Mouse (Mus musculus) heart, postnatal 25 days (tissue): ENCODE data around the gene Sept1. TPM values are rescaled to one million over a fixed set of nuclear protein-coding genes. Genes with fewer than 3 reads are reported as not detected.
"Not testable (repeated sequence)": the region's sequence is repeated elsewhere in the genome, so short reads cannot be mapped to it uniquely, and the experiment has no call there.

Experiments used
- DNase-seq: peaks from one replicate; pipeline ENCODE4 v3.0.0; 2022; ENCODE audit warnings: low spot score
- intact Hi-C: fragments of 180-260 bp; cut with DNase I; formaldehyde crosslinking; loops from one replicate; pipeline ENCODE4 v1.15.1; 2025
- total RNA-seq, 2 experiments: library from RNA; stranded (reverse); gene quantifications; 2 replicates each; pipeline ENCODE4 v1.2.3; 2021

Sept1 gene
- total RNA-seq, 2 experiments from 2014 or later, result 3.2 to 6.7 TPM

- no peak for DNase-seq
- intact Hi-C loops, result no loop called here
Measured at GRCm38 (mm10) chr7:127207374-127208294, 25.3 kb downstream of the Sept1 start.

- no peak for DNase-seq
- intact Hi-C loops, result no loop called here
Measured at GRCm38 (mm10) chr7:127206606-127207005, 26.3 kb downstream of the Sept1 start.

- intact Hi-C loops, result no loop called here
Measured at GRCm38 (mm10) chr7:127196484-127196883, 36.4 kb downstream of the Sept1 start.

GRCm38 (mm10) chr7:127195544-127196295 is 37.2 kb downstream of the Sept1 start, which contains the start of gene Cd2bp2:
Cd2bp2 (minus strand) TSS chr7:127196050.
- DNase-seq, result peak; percentile 92
- intact Hi-C loops, result no loop called here

More at GRCm38 (mm10) chr7:127196484-127196883, 36.4 kb downstream of the Sept1 start:
- no peak for DNase-seq

- intact Hi-C loops, result no loop called here
- no peak for DNase-seq
Measured at GRCm38 (mm10) chr7:127194633-127195029, 38.3 kb downstream of the Sept1 start.

GRCm38 (mm10) chr7:127194011-127194632 is 38.8 kb downstream of the Sept1 start:
- intact Hi-C loops, result no loop called here
- DNase-seq, result no peak

GRCm38 (mm10) chr7:127192989-127193388 is 39.9 kb downstream of the Sept1 start:
- DNase-seq, result no peak
- intact Hi-C loops, result no loop called here

GRCm38 (mm10) chr7:127190672-127191071 is 42.3 kb downstream of the Sept1 start:
- intact Hi-C loops, result no loop called here
- no peak for DNase-seq

GRCm38 (mm10) chr7:127188305-127189276 is 44.3 kb downstream of the Sept1 start:
- no peak for DNase-seq
- intact Hi-C loops, result loop anchor here (10.0 kb wide), 1 partner anchor 134 kb away; no protein-coding TSS in a partner anchor

GRCm38 (mm10) chr7:127187351-127187750 is 45.6 kb downstream of the Sept1 start:
- intact Hi-C loops, result loop anchor here (10.0 kb wide), 1 partner anchor 133 kb away; no protein-coding TSS in a partner anchor
- DNase-seq, result no peak

GRCm38 (mm10) chr7:127185601-127186000 is 47.3 kb downstream of the Sept1 start:
- intact Hi-C loops, result loop anchor here (10.0 kb wide), 1 partner anchor 131 kb away; no protein-coding TSS in a partner anchor
- no peak for DNase-seq

- intact Hi-C loops, result loop anchor here (10.0 kb wide), 1 partner anchor 130 kb away; no protein-coding TSS in a partner anchor
- no peak for DNase-seq
Measured at GRCm38 (mm10) chr7:127184720-127185119, 48.2 kb downstream of the Sept1 start.

- intact Hi-C loops, result loop anchor here (10.0 kb wide), 1 partner anchor 129 kb away; no protein-coding TSS in a partner anchor
- DNase-seq, result no peak
Measured at GRCm38 (mm10) chr7:127183828-127184227, 49.1 kb downstream of the Sept1 start.

GRCm38 (mm10) chr7:127183345-127183744 is 49.6 kb downstream of the Sept1 start:
- DNase-seq, result no peak
- intact Hi-C loops, result loop anchor here (10.0 kb wide), 1 partner anchor 129 kb away; no protein-coding TSS in a partner anchor

- DNase-seq, result not testable (repeated sequence)
- intact Hi-C loops, result loop anchor here (10.0 kb wide), 1 partner anchor 127 kb away; no protein-coding TSS in a partner anchor
Measured at GRCm38 (mm10) chr7:127181724-127182123, 51.2 kb downstream of the Sept1 start.

- intact Hi-C loops, result loop anchor here (10.0 kb wide), 1 partner anchor 126 kb away; no protein-coding TSS in a partner anchor
- DNase-seq, result no peak
Measured at GRCm38 (mm10) chr7:127180783-127181182, 52.1 kb downstream of the Sept1 start.

- DNase-seq, result no peak
- intact Hi-C loops, result no loop called here
Measured at GRCm38 (mm10) chr7:127176937-127177336, 56.0 kb downstream of the Sept1 start.

- DNase-seq, result no peak
- intact Hi-C loops, result no loop called here
Measured at GRCm38 (mm10) chr7:127166501-127166900, 66.4 kb downstream of the Sept1 start.
